Comparison of ENCODE assay signal across 10 mouse cellular contexts in genomic region chr2:53085617-53086202, GRCm38 (mm10).
DNase-seq lines count a peak whose midpoint lies in the region; ATAC-seq lines count a peak whose summit lies in the region.
"Had no signal": no experiment of that assay in that cellular context is flagged by ENCODE, and none has a peak within 500 bp of the region (broad histone marks: within the 10 kb centered on the region; RNA-seq: fewer than 3 reads in every experiment).

No protein-coding gene starts in this region.

- no peak overlapping the region for H3K4me3 ChIP-seq in embryonic facial prominence, embryonic 14.5 days (ENCODE audit: low read depth, low read length)
- H3K4me3 ChIP-seq: heart, embryonic 13.5 days; neural tube, embryonic 13.5 days had no signal

- no peak for ATAC-seq in embryonic facial prominence, embryonic 14.5 days (ENCODE audit: low read depth)

- H3K27me3 ChIP-seq in embryonic facial prominence, embryonic 14.5 days (replicated peaks; ENCODE audit: control insufficient read depth, insufficient read depth, low read length), result no peaks in the 10 kb centered on the region
- H3K27me3 ChIP-seq: heart, embryonic 13.5 days; neural tube, embryonic 13.5 days had no signal

- no peaks in the 10 kb centered on the region for H3K9me3 ChIP-seq in embryonic facial prominence, embryonic 14.5 days (ENCODE audit: control insufficient read depth, low read length)
- H3K9me3 ChIP-seq: heart, embryonic 13.5 days; neural tube, embryonic 13.5 days had no signal

- H3K9ac ChIP-seq in embryonic facial prominence, embryonic 14.5 days (ENCODE audit: low read depth, low read length), result no peak overlapping the region
- H3K9ac ChIP-seq: heart, embryonic 13.5 days; neural tube, embryonic 13.5 days had no signal

- H3K36me3 ChIP-seq in embryonic facial prominence, embryonic 14.5 days (ENCODE audit: control insufficient read depth, insufficient read depth, low read length), result no peaks in the 10 kb centered on the region
- H3K36me3 ChIP-seq: heart, embryonic 13.5 days; neural tube, embryonic 13.5 days had no signal

- no peaks in the 10 kb centered on the region for H3K4me1 ChIP-seq in embryonic facial prominence, embryonic 14.5 days (ENCODE audit: control insufficient read depth, insufficient read depth, low read length)
- H3K4me1 ChIP-seq: heart, embryonic 13.5 days had no signal

- no peak overlapping the region for H3K4me2 ChIP-seq in embryonic facial prominence, embryonic 14.5 days (ENCODE audit: low read depth, low read length)
- H3K4me2 ChIP-seq: heart, embryonic 13.5 days; neural tube, embryonic 13.5 days had no signal

- H3K27ac ChIP-seq in embryonic facial prominence, embryonic 14.5 days (replicated peaks; ENCODE audit: low read depth, low read length), result no peak overlapping the region
- H3K27ac ChIP-seq: heart, embryonic 13.5 days; neural tube, embryonic 13.5 days had no signal

- WGBS in embryonic facial prominence, embryonic 14.5 days, result 53% methylated on average over 9 of the region's 9 CpGs

- DNase-seq in heart, adult 8-10 months (ENCODE audit: low spot score), result peak; percentile 38
- no peak for DNase-seq in heart, postnatal 25 days (ENCODE audit: low spot score)
- peak; percentile 40 for DNase-seq in CD4-positive helper T cell, adult 2 months (ENCODE audit: low read depth, low spot score)
- DNase-seq in brain, adult 2 months (ENCODE audit: low read depth, low spot score), result peak; percentile 69
- peak; percentile 50 for DNase-seq in embryonic facial prominence, embryonic 14.5 days (ENCODE audit: low spot score)
- DNase-seq in kidney, postnatal 25 days, result peak; percentile 47 to 76
- peak; percentile 73 for DNase-seq in lung, postnatal 10 days
- peak; percentile 48 for DNase-seq in right cerebral cortex, postnatal 14 days

- intact Hi-C loops in heart, postnatal 25 days (cut with DNase I), result loop anchor here (2.0 to 10.0 kb wide), 3 partner anchors 79 to 329 kb away; no protein-coding TSS in a partner anchor
